Mouse (Mus musculus) adrenal gland, postnatal 0 days (tissue): ENCODE measurements around the gene Atp1a4. TPM values are rescaled to one million over a fixed set of nuclear protein-coding genes. Genes with fewer than 3 reads are reported as not detected.

Experiments used
- polyA plus RNA-seq: library from polyadenylated mRNA; unstranded; fragments of >200 nt; fragmentation: Nextera tagmentation; extraction: Ambion mirVana; gene quantifications from 2 replicates; pipeline ENCODE4 v1.2.1, GENCODE M21; 2015

Gene Atp1a4
- polyA plus RNA-seq: 0.68 and 2.4 TPM in 2 replicates

GRCm38 (mm10) chr1:172258314-172258713 lies at the start of gene Atp1a4:
Atp1a4 (minus strand) TSS chr1:172258414.

GRCm38 (mm10) chr1:172297611-172298537 lies 39.7 kb upstream of the Atp1a4 start, which contains the start of gene Atp1a2:
Atp1a2 (minus strand) TSS chr1:172298064.

GRCm38 (mm10) chr1:172261477-172262078 lies 3.4 kb upstream of the Atp1a4 start, which contains the start of gene Igsf8:
Igsf8 (plus strand) TSS chr1:172261641.

GRCm38 (mm10) chr1:172219451-172220406 lies 38.5 kb downstream of the Atp1a4 start, which contains the start of gene Casq1:
Casq1 (minus strand) TSS chr1:172219868.

GRCm38 (mm10) chr1:172206141-172206917 lies 51.9 kb downstream of the Atp1a4 start, which contains the start of gene Pea15a:
Pea15a (minus strand) TSS chr1:172206804.

Other genes with a start within 250 kb of the Atp1a4 start
- 5.4 and 8.0 TPM in 2 replicates for gene Vangl2, start 230.0 kb downstream of the Atp1a4 start, polyA plus RNA-seq
- gene Nhlh1, start 200.8 kb downstream of the Atp1a4 start, polyA plus RNA-seq: not detected in 2 replicates
- 85.7 and 124 TPM in 2 replicates for gene Copa, start 175.9 kb downstream of the Atp1a4 start, polyA plus RNA-seq
- gene Ncstn, start 175.6 kb downstream of the Atp1a4 start, polyA plus RNA-seq: 84.9 and 127 TPM in 2 replicates
- gene Pex19, start 131.7 kb downstream of the Atp1a4 start, polyA plus RNA-seq: 131 and 196 TPM in 2 replicates
- 85.4 and 126 TPM in 2 replicates for gene Dcaf8, start 110.3 kb downstream of the Atp1a4 start, polyA plus RNA-seq
- gene Pea15a, start 51.6 kb downstream of the Atp1a4 start, polyA plus RNA-seq: 91.0 and 111 TPM in 2 replicates
- 1.3 and 9.1 TPM in 2 replicates for gene Casq1, start 38.5 kb downstream of the Atp1a4 start, polyA plus RNA-seq
- gene Igsf8, start 3.2 kb upstream of the Atp1a4 start, polyA plus RNA-seq: 29.8 and 33.0 TPM in 2 replicates
- 4.1 and 5.3 TPM in 2 replicates for gene Atp1a2, start 39.6 kb upstream of the Atp1a4 start, polyA plus RNA-seq
- gene Kcnj9, start 70.9 kb upstream of the Atp1a4 start, polyA plus RNA-seq: 0.28 TPM in 1 of 2 replicates, not detected in the other
- 0.30 and 0.65 TPM in 2 replicates for gene Kcnj10, start 82.8 kb upstream of the Atp1a4 start, polyA plus RNA-seq
- gene Pigm, start 118.1 kb upstream of the Atp1a4 start, polyA plus RNA-seq: 3.3 and 4.9 TPM in 2 replicates
- 2.1 and 2.9 TPM in 2 replicates for gene Slamf9, start 216.9 kb upstream of the Atp1a4 start, polyA plus RNA-seq
- 6.3 and 9.2 TPM in 2 replicates for gene Igsf9, start 223.4 kb upstream of the Atp1a4 start, polyA plus RNA-seq
- 205 and 299 TPM in 2 replicates for gene Tagln2, start 241.6 kb upstream of the Atp1a4 start, polyA plus RNA-seq